Mouse (Mus musculus): ENCODE data around the gene Elp1.

Elp1 gene

GRCm38 (mm10) chr4:56801907-56802668, at the start of gene Elp1, which contains the start of gene Fam206a:
Gene Elp1, minus strand, starts transcription at chr4:56802331.
Gene Fam206a, plus strand, starts transcription at chr4:56802345.
- DNase-seq (ENCODE audit: low read depth, low spot score): peak; percentile 94

- DNase-seq (ENCODE audit: low read depth, low spot score): no peak
Observed at GRCm38 (mm10) chr4:56850724-56851123, 48.6 kb upstream of the Elp1 start.

- no peak for DNase-seq (ENCODE audit: low read depth, low spot score)
Observed at GRCm38 (mm10) chr4:56848044-56848443, 45.9 kb upstream of the Elp1 start.

GRCm38 (mm10) chr4:56847400-56847799, 45.3 kb upstream of the Elp1 start:
- DNase-seq (ENCODE audit: low read depth, low spot score): no peak

GRCm38 (mm10) chr4:56845896-56846533, 43.9 kb upstream of the Elp1 start:
- DNase-seq (ENCODE audit: low read depth, low spot score): no peak

- no peak for DNase-seq (ENCODE audit: low read depth, low spot score)
Observed at GRCm38 (mm10) chr4:56844911-56845310, 42.8 kb upstream of the Elp1 start.

- no peak for DNase-seq (ENCODE audit: low read depth, low spot score)
Observed at GRCm38 (mm10) chr4:56843963-56844362, 41.8 kb upstream of the Elp1 start.

GRCm38 (mm10) chr4:56842501-56842900, 40.4 kb upstream of the Elp1 start:
- no peak for DNase-seq (ENCODE audit: low read depth, low spot score)

- no peak for DNase-seq (ENCODE audit: low read depth, low spot score)
Observed at GRCm38 (mm10) chr4:56840297-56840696, 38.2 kb upstream of the Elp1 start.

GRCm38 (mm10) chr4:56837661-56838060, 35.5 kb upstream of the Elp1 start:
- DNase-seq (ENCODE audit: low read depth, low spot score): no peak

- DNase-seq (ENCODE audit: low read depth, low spot score): no peak
Observed at GRCm38 (mm10) chr4:56831998-56832397, 29.9 kb upstream of the Elp1 start.

- no peak for DNase-seq (ENCODE audit: low read depth, low spot score)
Observed at GRCm38 (mm10) chr4:56831013-56831609, 29.0 kb upstream of the Elp1 start.

GRCm38 (mm10) chr4:56829511-56829921, 27.4 kb upstream of the Elp1 start:
- DNase-seq (ENCODE audit: low read depth, low spot score): no peak

GRCm38 (mm10) chr4:56828932-56829331, 26.8 kb upstream of the Elp1 start:
- no peak for DNase-seq (ENCODE audit: low read depth, low spot score)

GRCm38 (mm10) chr4:56824231-56824630, 22.1 kb upstream of the Elp1 start:
- no peak for DNase-seq (ENCODE audit: low read depth, low spot score)

GRCm38 (mm10) chr4:56820017-56820550, 18.0 kb upstream of the Elp1 start:
- no peak for DNase-seq (ENCODE audit: low read depth, low spot score)

- no peak for DNase-seq (ENCODE audit: low read depth, low spot score)
Observed at GRCm38 (mm10) chr4:56815131-56815530, 13.0 kb upstream of the Elp1 start.

GRCm38 (mm10) chr4:56812096-56812495, 10.0 kb upstream of the Elp1 start:
- no peak for DNase-seq (ENCODE audit: low read depth, low spot score)

- no peak for DNase-seq (ENCODE audit: low read depth, low spot score)
Observed at GRCm38 (mm10) chr4:56811642-56812041, 9.5 kb upstream of the Elp1 start.

GRCm38 (mm10) chr4:56809050-56809449, 6.9 kb upstream of the Elp1 start:
- DNase-seq (ENCODE audit: low read depth, low spot score): no peak

GRCm38 (mm10) chr4:56802669-56803150, 579 bp upstream of the Elp1 start:
- DNase-seq (ENCODE audit: low read depth, low spot score): no peak

- DNase-seq (ENCODE audit: low read depth, low spot score): no peak
Observed at GRCm38 (mm10) chr4:56791373-56791772, 10.8 kb downstream of the Elp1 start.
